Mouse (Mus musculus) lung, postnatal 0 days (tissue): ENCODE data around the gene Fam110c.

ENCODE experiments used
- CTCF ChIP-seq: IDR thresholded peaks from 2 replicates; pipeline ENCODE4 v1.5.1; 2016; ENCODE audit warnings: antibody characterized with exemption, mild to moderate bottlenecking
- EP300 ChIP-seq: IDR thresholded peaks from 2 replicates; pipeline ENCODE4 v1.6.1; 2016; ENCODE audit warnings: antibody characterized with exemption, mild to moderate bottlenecking, control low read depth

DNA sequence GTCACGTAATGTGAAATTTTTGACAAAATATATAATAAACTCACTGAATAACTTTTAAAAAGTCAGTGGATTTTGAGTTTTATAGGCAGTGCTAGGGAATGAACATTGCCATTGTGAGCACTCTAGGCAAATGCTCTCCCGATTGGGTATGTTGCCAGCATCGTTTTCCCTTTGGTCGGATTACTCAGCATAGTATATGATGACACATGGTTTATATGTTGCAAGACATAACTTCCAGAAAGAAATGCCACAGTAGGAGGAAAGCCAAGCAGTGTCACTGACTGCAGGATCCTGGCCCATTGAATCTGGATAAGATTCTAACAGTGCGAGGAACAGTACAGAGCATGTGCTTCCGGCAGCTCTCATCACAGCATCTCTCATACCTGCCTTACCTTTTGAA lies 23.5 kb downstream of the Fam110c start:
- TF ChIP-seq CTCF (no peak), EP300 (no peak)
